Mouse (Mus musculus) liver, embryonic 14.5 days (tissue): ENCODE data around the gene Cadm3. TPM values are rescaled to one million over a fixed set of nuclear protein-coding genes. Genes with fewer than 3 reads are reported as not detected.

ENCODE experiments used
- ATAC-seq: fragments of 200-750 bp; cut with Nextera tagmentation; 2 replicates; pipeline ENCODE4 v1.8.0; 2017; ENCODE audit warnings: moderate number of reproducible peaks, mild to moderate bottlenecking, moderate library complexity; ENCODE audit not compliant: insufficient read depth
- DNase-seq, 3 experiments: peaks; one replicate each; pipeline ENCODE4 v3.0.0-alpha.2; 2012 to 2013; ENCODE audit warnings: low read depth in 3 of 3, low spot score in 3 of 3
- H3K27ac ChIP-seq: fragments of 300-500 bp; sonication (generic); 2 replicates; pipeline ENCODE4 v1.5.1; 2014; ENCODE audit warnings: moderate library complexity, mild to moderate bottlenecking, control low read depth, inconsistent platforms
- H3K27me3 ChIP-seq: fragments of 300-500 bp; sonication (generic); 2 replicates; pipeline ENCODE4 v1.6.1; 2014; ENCODE audit warnings: mild to moderate bottlenecking, low read length, moderate library complexity; ENCODE audit not compliant: control insufficient read depth, insufficient read depth
- H3K36me3 ChIP-seq: fragments of 300-500 bp; sonication (generic); replicated peaks from 2 replicates; pipeline ENCODE4 v1.6.1; 2014; ENCODE audit warnings: low read depth; ENCODE audit not compliant: control insufficient read depth, insufficient read depth
- H3K4me1 ChIP-seq, 2 experiments: fragments of 200-500 bp in 1 of 2; fragments of 300-500 bp in 1 of 2; sonication (generic) in 1 of 2; replicated peaks; 2 replicates each; pipeline ENCODE4 v1.6.1; 2012 to 2014; ENCODE audit warnings: antibody characterized with exemption in 1 of 2, inconsistent platforms in 1 of 2, low read length in 1 of 2; ENCODE audit not compliant: control insufficient read depth in 2 of 2, insufficient read depth in 2 of 2
- H3K4me2 ChIP-seq: fragments of 300-500 bp; sonication (generic); 2 replicates; pipeline ENCODE4 v1.6.1; 2014; ENCODE audit warnings: low read depth, mild to moderate bottlenecking, control low read depth, moderate library complexity
- H3K4me3 ChIP-seq, 2 experiments: fragments of 200-500 bp in 1 of 2; fragments of 300-500 bp in 1 of 2; sonication (generic) in 1 of 2; 2 replicates each; pipeline ENCODE4 v1.5.1; 2012 to 2014; ENCODE audit warnings: low read depth in 2 of 2, low read length in 2 of 2, mild to moderate bottlenecking in 2 of 2, control low read depth in 1 of 2, inconsistent platforms in 1 of 2, moderate library complexity in 1 of 2; ENCODE audit not compliant: insufficient read depth in 1 of 2
- H3K9ac ChIP-seq: fragments of 300-500 bp; sonication (generic); replicated peaks from 2 replicates; pipeline ENCODE4 v1.6.1; 2014; ENCODE audit warnings: mild to moderate bottlenecking, control low read depth, moderate library complexity
- H3K9me3 ChIP-seq: fragments of 300-500 bp; sonication (generic); 2 replicates; pipeline ENCODE4 v1.6.1; 2016; ENCODE audit warnings: low read length, mixed read lengths; ENCODE audit not compliant: control insufficient read depth
- CTCF ChIP-seq: IDR thresholded peaks from 2 replicates; pipeline ENCODE4 v1.5.1; 2016; ENCODE audit warnings: antibody characterized with exemption, low read depth, control low read depth
- EP300 ChIP-seq: IDR thresholded peaks from 2 replicates; pipeline ENCODE4 v1.6.1; 2016; ENCODE audit warnings: antibody characterized with exemption, low read depth
- WGBS: fragments of 180-500 bp; shearing (Covaris S2); extraction: QIAGEN DNeasy Blood & Tissue Kit; methylation state at CpG from one replicate; pipeline ENCODE4 v1.1.7; 2014; ENCODE audit not compliant: insufficient replicate concordance; 5-methylcytosine and 5-hydroxymethylcytosine counted together
- polyA plus RNA-seq, 2 experiments: library from polyadenylated mRNA; depleted of rRNA in 1 of 2; stranded (reverse) in 1 of 2; unstranded in 1 of 2; fragments of >200 nt; fragmentation: Nextera tagmentation in 1 of 2; extraction: Ambion mirVana in 1 of 2; gene quantifications; 2 replicates each; pipeline versions ENCODE4 v1.2.1 to v1.2.3; 2012 to 2014

Cadm3 gene
- polyA plus RNA-seq, 2 experiments, result 0.42 to 0.89 TPM

DNA sequence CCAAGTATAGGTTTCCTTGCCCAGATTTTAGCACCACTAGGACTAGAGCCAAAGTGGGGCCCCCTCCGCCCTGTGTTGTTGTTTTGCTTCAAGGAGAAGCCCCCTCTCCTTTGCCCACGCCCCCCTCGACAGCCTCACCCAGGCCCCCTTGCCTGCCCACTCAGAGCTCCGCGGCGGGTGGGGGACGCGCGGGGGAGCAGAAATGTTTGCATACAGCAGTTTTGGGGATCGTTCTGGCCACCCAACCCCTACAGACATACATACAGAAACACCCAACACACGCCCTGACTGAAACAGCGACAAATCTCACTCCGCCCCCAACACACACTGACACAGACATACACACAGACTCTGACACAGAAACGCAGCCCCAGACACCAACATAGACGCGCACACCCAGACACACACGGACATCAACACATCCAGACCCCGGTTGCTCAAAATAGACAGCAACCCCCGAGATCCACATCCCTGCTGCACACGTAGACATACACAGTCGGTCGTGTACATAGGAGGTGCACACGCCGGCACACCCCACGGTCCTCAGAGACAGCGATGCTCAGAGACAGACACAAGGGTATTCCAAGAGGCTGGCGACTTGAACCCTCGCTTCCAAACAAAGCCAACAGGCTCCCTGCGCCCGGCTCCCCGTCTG, 667 bp downstream of the Cadm3 start:
- Histone ChIP-seq H3K27me3 (peaks cover 43% of the 10 kb centered on the region), H3K9me3 (no peaks in the 10 kb centered on the region), H3K9ac (no peak overlapping the region), H3K36me3 (no peaks in the 10 kb centered on the region), H3K4me2 (peak overlapping the region; percentile 29; the same call in 1 of the 2 replicates), H3K4me3 (peak overlapping the region; percentile 26 to 28; a peak in 3 of 4 replicates), H3K27ac (no peak overlapping the region), H3K4me1 (peaks cover 0 to 6% of the 10 kb centered on the region in 2 experiments; a peak in 2 of 4 replicates)
- ATAC-seq (peak; percentile 31; the same call in 1 of the 2 replicates), DNase-seq (no peak)
- TF ChIP-seq EP300 (no peak), CTCF (no peak)
- WGBS, result 2% methylated on average over 31 of the region's 31 CpGs

DNA sequence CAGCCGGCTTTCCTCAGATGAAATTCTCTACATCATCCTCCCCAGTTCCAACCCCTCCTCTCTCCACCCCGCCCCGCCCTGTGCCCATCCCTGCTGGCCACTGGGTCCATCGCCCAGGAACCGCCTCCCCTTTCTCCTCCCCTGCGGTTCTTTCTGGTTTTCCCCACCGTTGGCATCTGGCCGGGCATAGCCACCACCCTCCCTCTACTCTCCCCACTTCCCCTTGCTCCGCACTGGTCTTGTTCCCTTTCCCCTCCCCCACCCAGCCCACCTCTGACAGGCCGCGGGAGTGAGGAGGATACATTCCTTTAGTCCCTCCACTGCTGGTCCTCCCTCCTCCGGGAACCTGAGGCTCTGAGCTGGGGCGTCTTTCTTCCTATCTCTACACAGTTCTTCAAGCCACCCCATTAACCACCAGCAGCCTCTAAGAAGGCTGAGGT, 1.5 kb downstream of the Cadm3 start:
- ATAC-seq (peak; percentile 43; the same call in 1 of the 2 replicates), DNase-seq (no peak)
- Histone ChIP-seq H3K4me3 (no peak overlapping the region), H3K4me1 (peaks cover 0 to 6% of the 10 kb centered on the region in 2 experiments; a peak in 2 of 4 replicates), H3K27ac (no peak overlapping the region), H3K4me2 (no peak overlapping the region), H3K36me3 (no peaks in the 10 kb centered on the region), H3K27me3 (peaks cover 43% of the 10 kb centered on the region), H3K9me3 (no peaks in the 10 kb centered on the region), H3K9ac (no peak overlapping the region)
- TF ChIP-seq CTCF, result no peak
- TF ChIP-seq EP300, result no peak
- under 1% methylated on average over 13 of the region's 13 CpGs for WGBS

DNA sequence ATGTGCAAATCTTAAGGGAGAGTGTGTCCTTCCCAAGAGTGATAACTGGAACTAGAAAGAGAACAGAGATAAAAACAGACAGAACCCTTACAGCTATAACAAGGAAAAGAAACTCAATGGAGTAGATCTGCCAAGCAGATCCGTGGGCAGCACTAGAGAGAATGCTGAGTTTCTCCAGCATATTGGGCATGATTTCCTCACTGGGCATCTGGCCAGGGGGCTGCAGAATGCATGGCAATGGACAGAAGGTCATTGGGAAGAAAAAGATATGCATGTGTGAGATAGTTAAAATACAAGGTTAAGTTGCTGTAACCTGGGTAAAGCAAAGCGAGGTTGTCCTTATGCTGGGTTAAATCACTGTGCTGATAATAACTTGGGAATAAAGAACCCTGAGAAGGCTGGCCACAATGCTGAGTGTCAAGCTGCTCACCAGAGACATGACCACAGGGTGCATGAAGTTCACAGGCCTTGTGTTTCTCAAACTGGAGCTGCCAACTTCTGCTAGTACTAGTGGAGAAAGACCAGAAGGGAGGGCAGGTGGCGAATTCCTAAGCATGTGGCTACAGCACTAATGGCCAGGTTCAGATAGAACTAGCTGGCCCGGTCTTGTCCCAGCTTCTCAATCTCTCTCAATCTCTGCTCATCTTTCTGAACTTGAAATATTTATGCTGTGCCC, 3.2 kb downstream of the Cadm3 start:
- Histone ChIP-seq H3K4me1 (peaks cover 0 to 6% of the 10 kb centered on the region in 2 experiments; a peak in 2 of 4 replicates), H3K4me3 (no peak overlapping the region), H3K36me3 (no peaks in the 10 kb centered on the region), H3K9ac (no peak overlapping the region), H3K9me3 (no peaks in the 10 kb centered on the region), H3K4me2 (no peak overlapping the region), H3K27ac (no peak overlapping the region), H3K27me3 (peaks cover 43% of the 10 kb centered on the region)
- no peak for TF ChIP-seq EP300
- no peak for TF ChIP-seq CTCF
- ATAC-seq, result no peak
- DNase-seq, result no peak
- WGBS, result 69% methylated on average over 4 of the region's 4 CpGs

DNA sequence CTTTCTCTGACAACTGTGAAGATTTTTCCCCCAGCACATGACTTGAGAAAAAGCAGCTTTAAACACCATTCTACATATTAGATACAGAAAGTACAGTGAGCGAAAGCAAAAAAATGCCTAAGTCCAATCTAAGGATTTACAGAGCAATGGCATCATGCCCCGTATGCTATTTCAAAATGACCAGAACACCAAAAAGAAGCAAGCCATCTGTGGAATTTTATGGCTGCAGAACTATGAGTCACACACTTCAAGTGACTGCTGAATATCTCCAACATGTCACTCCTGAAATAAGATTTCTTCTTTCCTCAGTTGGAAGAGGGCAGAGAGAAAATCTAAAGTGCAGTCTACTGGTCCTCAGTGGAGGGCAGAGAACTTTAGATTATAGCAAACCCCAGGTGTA, 4.1 kb downstream of the Cadm3 start:
- no peaks in the 10 kb centered on the region for H3K9me3 ChIP-seq
- no peak overlapping the region for H3K4me3 ChIP-seq
- H3K27me3 ChIP-seq, result peaks cover 37% of the 10 kb centered on the region
- no peaks in the 10 kb centered on the region for H3K36me3 ChIP-seq
- ATAC-seq (no peak), DNase-seq (no peak)
- peaks cover 0 to 6% of the 10 kb centered on the region in 2 experiments; a peak in 2 of 4 replicates for H3K4me1 ChIP-seq
- H3K27ac ChIP-seq, result no peak overlapping the region
- no peak overlapping the region for H3K4me2 ChIP-seq
- H3K9ac ChIP-seq, result no peak overlapping the region
- TF ChIP-seq CTCF (no peak), EP300 (no peak)
- 78% methylated on average over 2 of the region's 2 CpGs for WGBS

DNA sequence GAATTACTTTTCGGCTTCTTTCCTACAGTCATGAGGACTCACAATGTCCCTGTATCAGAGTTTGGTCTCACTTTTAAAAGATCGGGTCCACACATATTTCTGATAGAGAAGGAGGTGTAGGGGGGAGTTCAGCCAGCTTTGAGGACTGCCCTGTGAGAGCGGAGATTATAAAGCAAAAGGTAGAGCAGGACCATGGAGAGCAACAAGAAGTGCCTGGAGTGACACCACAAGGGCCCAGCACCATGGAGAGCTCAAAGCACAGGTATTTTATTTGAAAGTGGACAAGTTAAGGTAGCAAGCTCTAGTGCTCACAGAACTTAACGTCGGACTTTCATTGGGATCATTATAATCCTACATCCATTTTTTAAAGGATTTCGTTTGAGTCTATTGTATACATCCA, 5.8 kb downstream of the Cadm3 start:
- ATAC-seq, result no peak
- Histone ChIP-seq H3K9ac (no peak overlapping the region), H3K9me3 (no peaks in the 10 kb centered on the region), H3K27me3 (peaks cover 19% of the 10 kb centered on the region), H3K4me2 (no peak overlapping the region), H3K27ac (no peak overlapping the region), H3K4me3 (no peak overlapping the region), H3K4me1 (peaks cover 0 to 6% of the 10 kb centered on the region in 2 experiments; a peak in 2 of 4 replicates), H3K36me3 (no peaks in the 10 kb centered on the region)
- TF ChIP-seq EP300 (no peak), CTCF (no peak)
- 23% methylated on average over 6 of the region's 6 CpGs for WGBS
- peak; percentile 39 to 42 (median 41) for DNase-seq
